Mouse (Mus musculus) cerebellum, adult 9-11 months (tissue): ENCODE data around the gene Nek6.

Experiments
- DNase-seq: peaks from one replicate; pipeline ENCODE4 v3.0.0; 2022

Nek6 gene

GRCm38 (mm10) chr2:38511487-38512307 is at the start of gene Nek6:
Gene Nek6 (plus strand): TSS chr2:38511643.
- peak; percentile 72 for DNase-seq

DNA sequence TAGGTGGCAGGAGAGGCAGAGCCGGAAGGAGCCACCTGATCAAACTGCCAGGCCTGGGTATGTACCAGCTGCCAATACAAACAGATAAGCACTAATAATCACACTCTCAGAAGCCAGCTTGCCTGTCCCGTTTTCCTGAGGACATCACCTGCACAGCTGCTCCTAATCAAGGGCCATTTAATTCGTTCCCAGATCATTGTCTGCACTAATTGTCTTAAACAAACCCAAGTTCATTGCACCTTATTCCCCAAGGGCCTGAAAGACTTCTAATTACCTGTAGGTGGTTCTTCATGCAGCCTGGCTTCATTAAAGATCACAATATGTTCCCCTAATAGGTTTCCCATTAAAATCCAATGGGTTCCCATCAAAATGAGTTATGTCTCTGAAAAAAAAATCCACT is 49.1 kb upstream of the Nek6 start:
- no peak for DNase-seq

- no peak for DNase-seq
These were observed 42.6 kb upstream of the Nek6 start for GRCm38 (mm10) chr2:38468845-38469244.

GRCm38 (mm10) chr2:38471745-38472144 is 39.7 kb upstream of the Nek6 start:
- no peak for DNase-seq

DNA sequence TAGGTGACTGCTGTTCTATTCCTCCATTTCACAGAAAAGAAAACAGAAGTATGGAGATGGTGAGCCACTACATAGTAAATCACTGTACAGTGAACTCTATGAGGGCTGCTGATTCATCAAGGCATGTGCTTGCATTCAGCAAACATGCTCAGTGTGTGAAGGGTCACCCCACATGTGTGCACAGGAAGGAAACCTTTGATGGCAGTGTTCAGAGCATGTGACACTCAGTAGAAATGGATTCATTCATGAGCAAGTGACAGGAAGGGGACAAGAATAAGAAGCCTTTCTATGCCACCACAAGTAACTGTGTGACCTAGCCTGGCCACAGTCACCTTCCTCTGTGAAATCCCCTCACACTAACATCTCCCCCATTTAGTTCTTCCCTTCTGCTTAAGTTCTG is 38.6 kb upstream of the Nek6 start:
- DNase-seq: no peak

- DNase-seq: no peak
These were observed 34.5 kb upstream of the Nek6 start for GRCm38 (mm10) chr2:38476871-38477496.

- DNase-seq: no peak
These were observed 34.0 kb upstream of the Nek6 start for GRCm38 (mm10) chr2:38477497-38477873.

GRCm38 (mm10) chr2:38478683-38479082 is 32.8 kb upstream of the Nek6 start:
- DNase-seq: no peak

DNA sequence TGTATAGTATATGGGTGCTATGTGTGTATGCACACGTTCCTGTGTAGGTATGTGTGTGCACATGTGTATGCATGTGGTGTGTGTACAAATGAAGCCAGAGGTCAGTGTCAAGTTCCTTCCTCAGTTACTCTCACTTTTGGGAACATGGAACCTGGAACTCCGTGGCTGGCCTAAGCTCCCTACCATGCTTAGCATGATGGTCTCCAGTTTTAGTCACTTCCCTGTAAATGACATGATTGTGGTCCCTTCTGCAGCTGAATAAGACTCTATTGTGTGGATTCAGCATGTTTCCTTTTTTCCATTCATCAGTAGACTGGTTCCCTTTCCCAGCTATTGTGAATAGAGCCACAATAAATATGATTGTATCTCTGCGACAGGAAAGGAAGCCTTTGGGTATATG is 31.9 kb upstream of the Nek6 start:
- DNase-seq: no peak

DNA sequence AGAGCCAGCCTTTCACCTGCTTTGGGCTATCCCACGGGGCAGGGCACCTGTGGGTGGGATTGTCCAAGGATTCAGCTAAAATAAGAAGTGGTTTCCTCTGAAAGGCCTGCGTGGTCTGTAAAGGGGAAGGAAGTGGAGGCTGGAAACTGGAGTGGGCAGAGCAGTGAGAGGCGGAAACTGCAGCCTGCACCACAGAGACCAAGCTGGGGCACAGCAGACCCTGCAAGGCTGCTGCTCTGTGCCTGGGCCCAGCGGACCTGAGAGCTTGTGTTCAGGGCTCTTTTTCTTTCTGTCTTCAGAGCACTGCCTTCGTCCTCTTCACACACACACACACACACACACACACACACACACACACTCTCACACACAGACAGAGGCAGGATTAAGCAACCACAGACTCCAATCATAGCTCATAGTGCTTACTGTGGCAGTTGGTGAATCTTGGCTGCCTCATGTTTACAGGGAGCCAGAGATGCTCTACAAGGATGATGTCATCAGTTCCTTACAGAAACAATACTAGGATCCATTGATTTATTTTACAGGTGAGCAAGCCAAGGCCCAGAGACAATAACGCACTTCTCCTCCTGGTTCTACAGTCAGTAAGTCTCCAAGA is 30.2 kb upstream of the Nek6 start:
- DNase-seq: no peak

DNA sequence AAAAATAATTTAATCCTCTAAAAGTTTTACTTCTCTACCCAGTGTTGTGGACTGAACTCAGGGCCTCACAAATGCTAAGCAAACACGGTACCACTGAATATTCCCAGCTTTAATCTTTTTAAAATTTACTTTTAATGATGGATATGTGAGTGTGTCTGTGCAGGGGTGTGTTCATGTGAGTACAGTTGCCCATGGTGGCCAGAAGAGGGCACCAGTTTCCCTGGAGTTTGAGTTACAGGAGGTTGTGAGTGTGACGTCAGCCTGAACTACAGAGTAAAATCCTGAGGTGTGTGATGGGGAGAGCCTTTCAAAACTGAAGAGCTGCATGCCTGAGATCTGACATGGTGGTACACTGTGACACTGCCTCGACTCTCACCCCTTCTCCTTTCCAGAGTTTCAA is 29.3 kb upstream of the Nek6 start:
- DNase-seq: no peak

DNA sequence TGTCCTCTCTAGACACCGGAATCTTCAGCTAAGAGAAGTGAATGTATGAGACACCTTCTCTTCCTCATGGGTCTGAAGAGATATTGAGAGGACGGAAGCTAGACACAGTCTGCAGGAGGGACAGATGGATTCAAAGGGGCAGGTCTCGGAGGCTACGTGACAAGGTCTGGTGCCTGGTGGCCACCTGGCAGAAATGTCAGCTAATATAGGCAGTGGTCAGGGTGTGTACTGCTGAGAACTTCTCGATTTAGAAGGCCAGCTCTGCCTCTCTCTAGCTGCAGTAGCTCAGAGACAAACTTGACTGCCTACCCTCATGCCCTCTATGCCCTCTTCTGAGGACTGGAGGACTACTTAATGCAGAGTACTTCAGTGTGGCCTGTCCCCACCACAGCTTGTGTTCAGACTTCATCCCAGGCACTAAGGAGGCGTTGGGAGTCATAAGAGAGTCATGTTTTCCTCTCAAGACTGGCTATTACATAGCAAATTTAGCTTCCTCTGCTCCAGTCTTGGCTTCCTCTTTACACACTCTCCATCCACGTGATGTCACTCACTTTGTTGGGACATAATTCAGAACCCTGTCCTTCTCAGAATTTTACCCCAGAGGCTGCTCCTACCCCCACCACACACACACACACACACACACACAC is 28.3 kb upstream of the Nek6 start:
- DNase-seq: no peak

DNA sequence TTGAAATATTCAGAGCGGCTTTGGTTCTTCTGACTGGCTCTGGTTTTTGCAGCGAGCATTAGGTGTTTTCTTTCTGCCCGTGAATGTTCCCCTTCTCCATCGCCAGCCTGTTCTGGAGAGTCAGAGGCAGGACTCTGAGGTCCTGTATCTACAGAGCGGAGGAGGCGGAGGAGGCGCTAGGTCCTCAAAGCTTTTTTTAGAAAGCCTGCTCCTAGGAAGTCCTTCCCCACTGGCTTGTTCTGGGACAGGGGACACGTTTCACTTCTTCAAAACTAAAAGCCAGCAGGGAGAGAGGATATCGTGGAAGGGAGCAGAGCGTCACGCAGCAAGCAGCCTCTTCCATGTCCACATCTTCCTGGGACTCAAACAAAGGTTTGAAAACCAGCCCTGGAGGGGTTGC is 26.9 kb upstream of the Nek6 start:
- DNase-seq: no peak

DNA sequence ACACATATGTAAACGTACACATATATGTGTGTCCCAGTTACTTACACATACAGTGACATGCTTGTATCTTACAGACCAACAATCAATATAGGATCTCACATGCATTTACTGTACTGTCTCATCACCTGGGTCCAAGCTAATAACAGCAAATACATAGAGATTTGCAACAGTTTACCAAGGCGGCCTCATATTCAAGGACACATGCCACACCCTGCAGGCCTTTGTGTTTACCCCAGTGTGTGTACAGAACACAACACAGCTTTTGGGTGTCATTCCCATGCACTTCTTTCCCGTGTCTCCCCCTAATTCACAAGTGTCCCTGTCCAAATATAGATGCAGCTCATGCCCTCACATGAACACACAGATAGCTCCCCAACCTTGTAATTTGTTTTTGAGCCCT is 26.0 kb upstream of the Nek6 start:
- no peak for DNase-seq

- peak; percentile 83 for DNase-seq
These were observed 25.2 kb upstream of the Nek6 start for GRCm38 (mm10) chr2:38485957-38486931.

DNA sequence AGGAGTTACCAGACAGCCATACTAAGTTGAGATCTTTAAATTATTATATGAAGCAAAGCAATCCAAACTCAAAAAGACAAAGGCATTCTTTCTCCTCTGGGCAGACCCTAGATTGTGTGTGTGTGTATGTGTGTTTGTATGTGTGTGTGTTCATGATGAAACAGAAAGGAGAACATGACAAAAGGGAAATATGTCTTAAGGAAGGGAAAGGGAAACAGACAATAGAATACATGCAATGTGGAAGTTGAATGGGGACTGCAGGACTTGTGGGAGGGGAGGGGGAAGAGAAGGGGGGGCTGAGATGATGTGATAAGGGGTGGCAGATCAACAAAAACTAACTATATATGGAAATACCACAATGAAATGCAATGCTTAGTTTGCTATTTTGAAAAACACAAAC is 13.8 kb upstream of the Nek6 start:
- no peak for DNase-seq

GRCm38 (mm10) chr2:38501606-38502005 is 9.8 kb upstream of the Nek6 start:
- no peak for DNase-seq

GRCm38 (mm10) chr2:38502123-38502522 is 9.3 kb upstream of the Nek6 start:
- no peak for DNase-seq

DNA sequence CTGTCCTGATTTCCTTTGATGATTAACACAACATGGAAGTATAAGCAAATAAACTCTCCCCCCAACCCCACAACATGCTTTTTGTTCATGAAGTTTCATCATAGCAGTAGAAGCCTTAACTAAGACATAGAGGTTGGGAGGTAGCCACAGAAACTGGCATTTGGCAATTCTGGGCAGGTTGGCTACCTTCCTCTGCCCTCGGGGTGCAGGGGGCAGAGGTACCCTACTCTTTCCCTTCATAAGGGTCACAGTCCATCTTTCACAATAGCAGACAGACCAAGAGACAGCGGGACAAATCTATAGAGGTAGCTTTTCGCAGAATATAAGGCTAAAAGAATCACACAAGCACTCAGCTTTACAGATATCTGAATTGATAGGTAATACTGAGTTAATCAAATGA is 8.7 kb upstream of the Nek6 start:
- no peak for DNase-seq

GRCm38 (mm10) chr2:38504311-38504710 is 7.1 kb upstream of the Nek6 start:
- DNase-seq: no peak

DNA sequence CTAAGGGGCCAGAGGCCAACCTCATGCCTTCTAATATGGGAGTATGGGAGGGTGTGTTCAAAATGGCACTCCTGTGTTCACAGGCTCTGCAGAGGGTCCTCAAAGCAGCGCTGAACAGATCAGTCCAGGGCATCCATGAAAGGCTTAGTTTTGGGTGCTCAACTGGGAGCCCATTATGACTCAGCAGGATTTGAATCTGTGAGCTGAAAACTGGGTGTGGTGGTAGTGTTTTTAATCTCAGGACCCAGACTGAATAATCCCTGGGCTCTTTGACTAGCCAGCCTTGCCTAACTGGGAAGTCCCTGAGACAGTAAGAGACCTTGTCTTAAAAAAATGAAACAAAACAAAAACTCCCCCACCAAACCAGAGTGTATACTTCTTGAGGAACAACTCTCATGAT is 4.3 kb upstream of the Nek6 start:
- DNase-seq: no peak

DNA sequence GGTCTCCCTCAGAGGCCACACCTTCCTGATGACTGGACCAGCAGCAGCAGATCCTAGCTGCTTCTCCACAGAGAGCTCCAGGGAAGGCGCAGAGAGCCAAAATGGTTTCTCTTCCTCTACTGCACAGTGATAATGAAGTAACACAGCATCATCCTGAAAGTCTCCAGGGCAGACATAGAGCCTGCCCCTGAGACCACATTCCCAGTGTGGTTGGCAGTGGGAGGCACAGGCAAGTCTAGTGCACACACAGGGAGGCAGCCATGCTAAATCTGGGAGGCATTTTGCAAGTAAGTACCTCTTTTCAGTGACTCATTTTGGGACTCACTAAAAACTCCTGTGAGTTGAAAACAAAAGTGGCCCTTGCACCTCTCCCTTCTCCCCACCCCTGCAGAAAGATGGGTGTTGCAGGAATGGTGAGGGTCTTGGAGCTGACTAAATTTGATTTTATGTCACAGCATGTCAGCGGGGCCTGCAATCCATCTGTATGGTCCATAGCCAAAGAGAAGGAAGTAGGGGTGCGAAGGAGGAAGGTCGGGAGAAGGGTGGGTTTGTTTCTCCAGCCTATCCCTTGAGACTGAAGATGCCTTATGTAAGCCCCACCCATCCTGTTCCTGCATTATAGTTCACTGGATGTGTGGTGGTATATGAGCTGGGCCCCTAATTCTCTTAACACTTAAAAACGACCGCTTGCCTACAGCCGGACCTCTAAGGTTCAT is 2.3 kb upstream of the Nek6 start:
- no peak for DNase-seq
